Mouse (Mus musculus) myocyte (in vitro differentiated cells): ENCODE measurements at regions not wholly inside any gene's neighbourhood (a gene's known extent, or its start where the extent isn't known, plus 50 kb on each side); places are given as distances from the start of the nearest gene placed in this dataset.

ENCODE experiments used
- MYOG ChIP-seq, 3 experiments: IDR thresholded peaks; one replicate each; pipeline ENCODE4 v1.6.1; 2011; ENCODE audit warnings: control low read depth in 2 of 3, low read depth in 2 of 3, mild to moderate bottlenecking in 2 of 3; ENCODE audit not compliant: insufficient read length in 2 of 3, control insufficient read depth in 1 of 3, insufficient read depth in 1 of 3
- POLR2A ChIP-seq: IDR thresholded peaks from one replicate; pipeline ENCODE4 v1.6.1; 2011; ENCODE audit warnings: low read depth, mild to moderate bottlenecking, control low read depth, moderate library complexity; ENCODE audit not compliant: insufficient read length
- POLR2AphosphoS2 ChIP-seq: IDR thresholded peaks from one replicate; pipeline ENCODE4 v1.6.1; 2011; ENCODE audit warnings: low read depth, control low read depth; ENCODE audit not compliant: insufficient read length

GRCm38 (mm10) chr14:18485526-18485925 is 153.9 kb upstream of the Ube2e1 start:
- TF ChIP-seq MYOG (IDR thresholded peaks at IDR 0.05; ENCODE audit: control insufficient read depth in 1 of 3, insufficient read depth in 1 of 3, insufficient read length in 2 of 3, low read depth in 2 of 3) = no peak
- TF ChIP-seq POLR2AphosphoS2 = no peak
- no peak for TF ChIP-seq POLR2A
